Mouse (Mus musculus) kidney, embryonic 16.5 days (tissue): ENCODE data around the gene Gapvd1. TPM values are rescaled to one million over a fixed set of nuclear protein-coding genes. Genes with fewer than 3 reads are reported as not detected.
"Not testable (repeated sequence)": the region's sequence is repeated elsewhere in the genome, so short reads cannot be mapped to it uniquely, and the experiment has no call there.

Experiments
- ATAC-seq: fragments of 200-750 bp; cut with Nextera tagmentation; 2 replicates; pipeline ENCODE4 v1.8.0; 2017; ENCODE audit warnings: moderate TSS enrichment; ENCODE audit not compliant: low FRiP score, low TSS enrichment
- H3K27ac ChIP-seq: fragments of 300-500 bp; sonication (generic); 2 replicates; pipeline ENCODE4 v1.5.1; 2014; ENCODE audit warnings: low read length
- H3K27me3 ChIP-seq: fragments of 300-500 bp; sonication (generic); 2 replicates; pipeline ENCODE4 v1.6.1; 2014; ENCODE audit warnings: low read length, control low read depth, mixed read lengths; ENCODE audit not compliant: insufficient read depth
- H3K36me3 ChIP-seq: fragments of 300-500 bp; sonication (generic); 2 replicates; pipeline ENCODE4 v1.6.1; 2014; ENCODE audit warnings: low read length, control low read depth, mixed read lengths; ENCODE audit not compliant: insufficient read depth
- H3K4me1 ChIP-seq: fragments of 300-500 bp; sonication (generic); 2 replicates; pipeline ENCODE4 v1.6.1; 2014; ENCODE audit warnings: low read length, control low read depth, mixed read lengths; ENCODE audit not compliant: insufficient read depth
- H3K4me2 ChIP-seq: fragments of 300-500 bp; sonication (generic); replicated peaks from 2 replicates; pipeline ENCODE4 v1.6.1; 2014; ENCODE audit warnings: low read depth, low read length
- H3K4me3 ChIP-seq: fragments of 300-500 bp; sonication (generic); 2 replicates; pipeline ENCODE4 v1.5.1; 2014; ENCODE audit warnings: mild to moderate bottlenecking, low read length
- H3K9ac ChIP-seq: fragments of 300-500 bp; sonication (generic); replicated peaks from 2 replicates; pipeline ENCODE4 v1.6.1; 2014; ENCODE audit warnings: low read length
- H3K9me3 ChIP-seq: fragments of 300-500 bp; sonication (generic); 2 replicates; pipeline ENCODE4 v1.6.1; 2016; ENCODE audit warnings: low read length, control low read depth
- WGBS: fragments of 180-500 bp; shearing (Covaris S2); extraction: QIAGEN DNeasy Blood & Tissue Kit; methylation state at CpG from one replicate; pipeline ENCODE4 v1.1.7; 2014; 5-methylcytosine and 5-hydroxymethylcytosine counted together
- polyA plus RNA-seq: library from polyadenylated mRNA; unstranded; fragments of >200 nt; fragmentation: Nextera tagmentation; extraction: Ambion mirVana; gene quantifications from 2 replicates; pipeline ENCODE4 v1.2.1, GENCODE M21; 2015

Gene Gapvd1
- polyA plus RNA-seq, result 76.3 and 89.8 TPM in 2 replicates

DNA sequence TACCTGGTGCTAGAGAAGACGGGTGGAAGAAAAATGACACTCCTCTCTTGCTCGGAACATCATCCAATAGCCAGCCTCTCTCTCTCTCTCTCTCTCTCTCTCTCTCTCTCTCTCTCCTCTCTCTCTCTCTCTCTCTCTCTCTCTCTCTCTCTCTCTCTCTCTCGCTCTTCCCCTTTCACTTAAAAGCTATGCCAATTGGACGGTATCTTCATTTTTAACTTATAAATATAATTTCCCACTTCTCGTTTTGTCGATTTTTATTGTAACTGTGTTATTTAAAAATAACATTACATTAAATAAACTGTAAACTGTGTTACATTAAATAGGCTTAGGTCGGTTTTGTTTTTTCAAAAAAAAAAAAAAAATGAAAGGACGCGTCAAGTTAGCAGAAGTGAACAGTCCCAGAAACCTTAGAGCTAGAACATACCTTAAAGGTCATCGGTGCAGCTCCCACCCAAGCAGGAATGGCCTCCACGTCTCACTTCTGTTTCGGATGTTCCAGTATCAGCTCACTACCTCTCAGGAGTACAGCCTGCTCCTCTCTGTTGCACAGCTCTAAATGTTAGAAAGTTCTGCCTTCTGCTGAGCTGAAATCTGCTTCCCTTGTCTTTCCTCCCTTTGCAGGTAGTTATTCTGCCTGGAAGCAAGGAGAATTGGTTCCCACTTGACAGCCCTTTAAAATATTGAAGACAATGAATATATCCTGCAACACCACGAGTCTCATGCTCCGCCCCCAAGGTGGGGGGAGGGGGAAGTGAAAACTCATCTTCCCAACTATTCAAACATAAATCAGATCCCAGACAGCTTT is at the start of gene Gapvd1:
Gapvd1 (minus strand) TSS at position 682 of the 808 bp plus-strand sequence.
- peak within 1 kb of the TSS; percentile 99 for H3K9ac ChIP-seq
- peaks cover 10% of the 10 kb centered on the region; the same call in 1 of the 2 replicates for H3K4me1 ChIP-seq
- H3K4me3 ChIP-seq, result peak within 1 kb of the TSS; percentile 91
- peak; percentile 49; the same call in 1 of the 2 replicates for ATAC-seq
- H3K27me3 ChIP-seq, result no peaks in the 10 kb centered on the region
- H3K4me2 ChIP-seq, result peak within 1 kb of the TSS; percentile 79
- H3K9me3 ChIP-seq, result no peaks in the 10 kb centered on the region
- H3K27ac ChIP-seq, result peak within 1 kb of the TSS; percentile 93
- 1% methylated on average over 14 of the region's 14 CpGs for WGBS
- no peaks in the 10 kb centered on the region for H3K36me3 ChIP-seq

DNA sequence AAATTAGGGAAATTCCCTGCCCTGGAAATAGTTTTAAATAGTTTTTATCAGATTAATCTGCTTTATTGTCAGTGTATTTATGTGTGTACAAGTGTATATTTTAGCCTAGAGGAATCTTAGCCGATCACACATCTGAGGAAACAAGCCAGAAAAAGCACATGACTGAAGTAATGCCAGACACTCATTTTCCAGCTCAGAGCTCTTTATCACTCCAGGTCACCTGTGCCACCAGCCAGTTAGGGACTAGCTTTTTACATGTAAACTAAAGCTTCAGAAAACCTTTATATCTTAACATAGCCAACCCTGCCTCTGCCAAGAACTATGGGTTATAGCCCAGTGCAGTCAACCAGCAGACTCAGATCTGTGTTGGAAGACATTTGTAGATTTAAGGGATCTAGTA is 49.8 kb upstream of the Gapvd1 start:
- Histone ChIP-seq H3K9ac (no peak overlapping the region), H3K36me3 (peaks cover 11% of the 10 kb centered on the region; the same call in 1 of the 2 replicates), H3K4me2 (no peak overlapping the region), H3K9me3 (no peaks in the 10 kb centered on the region), H3K27me3 (no peaks in the 10 kb centered on the region), H3K27ac (no peak overlapping the region), H3K4me1 (peaks cover 24% of the 10 kb centered on the region), H3K4me3 (no peak overlapping the region)
- WGBS, result 63% methylated on average over 1 of the region's 1 CpGs
- ATAC-seq, result no peak

DNA sequence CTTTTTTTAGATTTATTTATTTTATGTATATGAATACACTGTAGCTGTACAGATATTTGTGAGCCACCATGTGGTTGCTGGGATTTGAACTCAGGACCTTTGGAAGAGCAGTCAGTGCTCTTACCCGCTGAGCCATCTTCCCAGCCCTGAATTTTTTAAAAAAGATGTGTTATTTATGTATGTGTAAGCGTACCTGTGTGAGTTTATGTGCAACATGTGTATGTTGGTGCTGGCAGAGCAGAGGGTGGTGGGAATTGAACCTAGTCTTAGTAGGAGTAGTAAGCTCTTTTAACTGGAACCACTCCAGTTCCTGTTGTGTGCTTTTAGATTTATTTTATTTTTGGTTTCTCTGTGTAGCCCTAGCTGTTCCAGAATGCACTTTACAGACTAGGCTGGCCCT is 49.1 kb upstream of the Gapvd1 start:
- H3K27me3 ChIP-seq, result no peaks in the 10 kb centered on the region
- H3K36me3 ChIP-seq, result peaks cover 11% of the 10 kb centered on the region; the same call in 1 of the 2 replicates
- no peak for ATAC-seq
- H3K4me1 ChIP-seq, result peaks cover 24% of the 10 kb centered on the region
- no peak overlapping the region for H3K4me2 ChIP-seq
- no peak overlapping the region for H3K9ac ChIP-seq
- WGBS, result 94% methylated on average over 2 of the region's 2 CpGs
- H3K9me3 ChIP-seq, result no peaks in the 10 kb centered on the region
- no peak overlapping the region for H3K27ac ChIP-seq
- H3K4me3 ChIP-seq, result no peak overlapping the region

DNA sequence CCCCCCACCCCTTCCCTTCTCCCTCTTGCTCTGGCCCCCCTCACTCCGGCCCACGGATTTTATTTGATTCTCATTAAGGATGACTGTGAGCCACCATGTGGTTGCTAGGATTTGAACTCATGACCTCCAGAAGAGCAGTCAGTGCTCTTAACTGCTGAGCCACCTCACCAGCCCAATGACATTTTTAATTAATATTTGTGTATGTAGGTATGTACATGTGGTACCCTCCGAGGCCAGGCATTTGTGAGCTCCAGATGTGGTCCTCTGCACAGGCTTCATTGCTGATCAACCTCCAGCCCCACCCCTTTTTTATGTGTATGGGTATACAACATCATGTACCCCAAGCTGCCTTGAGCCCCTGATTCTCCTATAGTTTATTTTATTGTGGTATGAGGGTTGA is 48.7 kb upstream of the Gapvd1 start:
- Histone ChIP-seq H3K27me3 (no peaks in the 10 kb centered on the region), H3K9me3 (no peaks in the 10 kb centered on the region), H3K27ac (no peak overlapping the region), H3K4me1 (peaks cover 28% of the 10 kb centered on the region), H3K9ac (no peak overlapping the region), H3K36me3 (peaks cover 11% of the 10 kb centered on the region; the same call in 1 of the 2 replicates), H3K4me2 (peak overlapping the region; percentile 46), H3K4me3 (peak overlapping the region; percentile 26)
- WGBS, result 61% methylated on average over 3 of the region's 3 CpGs
- ATAC-seq, result no peak

DNA sequence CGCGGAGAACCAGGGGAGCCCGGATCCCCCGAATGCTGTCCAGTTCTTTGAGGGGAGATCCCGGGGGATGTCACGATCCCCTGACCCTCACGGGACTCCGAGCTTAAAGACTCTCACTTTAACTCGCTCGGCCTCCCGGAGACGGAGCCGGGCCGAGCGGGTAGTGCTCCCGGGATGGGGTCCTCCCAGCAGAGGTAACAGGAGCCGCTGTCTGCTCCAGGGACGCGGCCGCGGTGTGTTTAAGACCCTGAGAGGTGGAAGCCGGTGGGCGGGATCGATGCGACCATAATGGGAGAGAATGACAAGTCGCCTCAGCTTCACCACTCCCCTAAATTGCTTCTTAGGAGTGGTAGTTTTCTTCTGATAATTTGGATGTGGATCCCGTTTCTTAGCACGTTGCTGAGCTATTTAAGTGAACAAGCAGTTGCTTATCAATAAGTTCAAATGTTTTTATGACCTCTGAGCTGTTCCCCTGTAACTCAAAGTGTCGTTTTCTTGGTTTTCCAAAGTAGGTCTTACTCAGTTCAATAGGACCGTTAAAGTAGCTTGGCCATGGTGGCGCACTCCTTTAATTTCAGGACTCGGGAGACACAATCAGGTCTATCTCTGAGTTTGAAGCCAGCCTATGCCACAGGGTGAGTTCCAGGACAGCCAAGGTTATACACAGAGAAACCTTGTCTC is 47.7 kb upstream of the Gapvd1 start:
- H3K4me3 ChIP-seq, result peak overlapping the region; percentile 72
- WGBS, result under 1% methylated on average over 27 of the region's 32 CpGs
- ATAC-seq, result peak; percentile 57

DNA sequence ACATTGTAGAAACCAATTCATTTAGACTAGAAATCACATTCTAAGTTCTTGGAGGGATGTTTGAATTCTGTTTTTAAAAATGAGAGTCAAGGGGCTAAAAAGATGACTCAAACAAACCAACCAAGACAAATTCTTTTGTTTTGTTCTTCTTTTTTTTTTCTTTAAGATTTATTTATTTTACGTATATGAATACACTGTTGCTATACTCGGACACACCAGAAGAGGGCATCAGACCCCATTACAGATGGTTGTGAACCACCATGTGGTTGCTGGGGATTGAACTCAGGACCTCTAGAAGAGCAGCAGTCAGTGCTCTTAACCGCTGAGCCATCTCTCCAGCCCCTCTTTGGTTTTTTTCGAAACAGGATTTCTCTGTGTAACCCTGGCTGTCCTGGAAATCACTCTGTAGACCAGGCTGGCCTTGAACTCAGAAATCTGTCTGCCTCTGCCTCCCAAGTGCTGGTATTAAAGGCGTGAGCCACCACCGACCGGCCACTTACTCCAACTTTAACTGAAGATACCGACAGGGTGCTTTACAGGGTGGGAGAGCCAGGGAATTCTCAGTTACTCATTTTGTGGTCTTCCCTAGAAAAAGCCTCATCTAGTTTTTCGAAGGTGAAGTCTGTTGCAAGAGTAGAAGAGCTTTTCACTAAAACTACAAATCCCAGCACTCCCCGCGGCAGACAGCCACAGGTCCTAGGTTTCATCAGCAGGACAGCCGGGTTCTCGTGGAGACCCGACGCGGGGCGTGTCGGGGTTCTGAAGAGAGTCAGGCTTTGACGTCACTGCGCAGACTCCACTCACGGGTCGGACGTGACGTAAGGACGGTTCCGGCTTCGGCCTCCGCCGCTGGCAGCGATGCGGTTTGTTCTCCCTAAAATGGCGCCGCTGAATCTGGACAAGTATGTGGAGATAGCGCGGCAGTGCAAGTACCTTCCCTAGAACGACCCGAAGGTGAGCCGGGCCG is 46.8 kb upstream of the Gapvd1 start:
- Histone ChIP-seq H3K4me3 (peak overlapping the region; percentile 72), H3K9ac (peak overlapping the region; percentile 84), H3K9me3 (no peaks in the 10 kb centered on the region), H3K27me3 (no peaks in the 10 kb centered on the region), H3K27ac (peak overlapping the region; percentile 91), H3K4me1 (peaks cover 30% of the 10 kb centered on the region), H3K4me2 (peak overlapping the region; percentile 44), H3K36me3 (0 out of 2 replicates have a peak, but pooled peaks cover 3% of the 10 kb centered on the region)
- 5% methylated on average over 39 of the region's 39 CpGs for WGBS
- peak; percentile 95 for ATAC-seq

More for the DNA sequence above, 47.7 kb upstream of the Gapvd1 start:
- Histone ChIP-seq H3K4me1 (peaks cover 30% of the 10 kb centered on the region), H3K27ac (peak overlapping the region; percentile 91), H3K4me2 (peak overlapping the region; percentile 64), H3K9ac (peak overlapping the region; percentile 84)
- H3K36me3 ChIP-seq, H3K9me3 ChIP-seq, H3K27me3 ChIP-seq: not testable (repeated sequence)

DNA sequence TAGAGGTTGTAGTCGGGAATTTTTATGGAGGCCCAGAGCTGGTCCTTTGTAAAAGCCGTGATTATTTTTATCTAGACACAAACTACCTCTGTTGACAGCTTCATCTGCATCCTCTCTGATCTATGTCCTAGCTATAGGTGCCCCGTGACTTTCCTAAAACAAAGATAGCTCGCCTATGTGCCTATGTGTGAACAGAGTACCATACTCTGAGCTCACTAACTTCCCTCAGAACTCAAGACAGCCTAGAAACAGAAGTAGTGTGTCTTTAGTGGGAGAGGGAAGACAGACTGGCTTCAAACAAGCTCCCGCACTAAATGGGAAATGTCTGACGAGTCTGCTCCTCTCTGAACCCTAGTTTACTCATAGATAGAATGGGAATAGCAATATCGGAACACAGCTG is 45.3 kb upstream of the Gapvd1 start:
- Histone ChIP-seq H3K4me3 (peak overlapping the region; percentile 73; the same call in 1 of the 2 replicates), H3K9me3 (no peaks in the 10 kb centered on the region), H3K27me3 (no peaks in the 10 kb centered on the region), H3K4me2 (peak overlapping the region; percentile 50), H3K27ac (peak overlapping the region; percentile 17; the same call in 1 of the 2 replicates), H3K36me3 (no peaks in the 10 kb centered on the region; the same call in 1 of the 2 replicates), H3K9ac (no peak overlapping the region), H3K4me1 (peaks cover 27% of the 10 kb centered on the region)
- no peak for ATAC-seq
- 80% methylated on average over 7 of the region's 7 CpGs for WGBS

DNA sequence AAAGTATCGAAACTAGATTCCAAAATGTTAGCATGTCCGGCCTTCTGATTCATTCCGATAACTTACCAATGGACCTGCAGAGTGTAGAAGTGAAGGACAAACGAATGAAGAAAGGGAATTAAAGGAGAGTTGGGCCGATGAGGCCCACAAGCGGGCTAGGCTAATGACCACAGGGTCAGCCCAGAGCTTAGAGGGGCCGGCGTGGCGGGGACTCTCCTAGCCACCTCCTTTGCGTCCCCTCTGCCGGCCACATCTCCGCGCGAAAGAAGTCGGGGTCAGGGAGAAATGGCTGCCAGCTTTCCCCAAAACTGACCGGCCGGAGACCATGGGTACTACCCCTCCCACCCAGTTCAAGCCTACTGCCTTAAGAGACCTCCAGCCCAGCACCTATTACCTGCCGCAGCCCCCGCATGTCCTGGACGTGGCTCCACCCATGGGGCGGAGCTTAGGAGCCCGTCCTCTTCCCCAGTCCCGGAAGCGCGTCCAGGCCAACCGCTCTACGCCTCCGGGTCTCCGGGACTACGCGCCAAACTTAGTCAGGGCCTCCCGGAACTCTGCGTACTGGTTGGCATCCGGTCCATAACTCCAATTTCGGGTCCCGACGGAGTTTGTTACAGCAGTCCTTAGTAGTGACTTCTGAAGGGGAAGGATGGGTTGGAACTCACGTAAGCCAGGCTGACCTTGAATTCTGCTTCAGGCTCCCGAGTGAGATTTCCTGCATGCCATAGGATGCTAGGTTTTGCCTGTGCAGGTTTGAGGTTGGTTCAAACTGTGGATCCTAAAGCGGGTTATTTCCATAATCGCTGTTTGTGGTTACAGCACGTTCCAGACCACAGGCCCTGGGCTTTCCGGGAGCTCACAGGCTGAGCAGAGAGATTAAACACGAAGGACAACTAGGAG is 44.6 kb upstream of the Gapvd1 start, which contains the start of gene Rabepk:
Rabepk (minus strand) TSS at position 556 of the 900 bp plus-strand sequence.
- H3K27ac ChIP-seq, result peak within 1 kb of the TSS; percentile 88
- H3K4me2 ChIP-seq, result peak within 1 kb of the TSS; percentile 50
- 4% methylated on average over 44 of the region's 44 CpGs for WGBS
- peak; percentile 86 for ATAC-seq
- no peaks in the 10 kb centered on the region for H3K9me3 ChIP-seq
- peak within 1 kb of the TSS; percentile 73 for H3K4me3 ChIP-seq
- peak within 1 kb of the TSS; percentile 80 for H3K9ac ChIP-seq
- no peaks in the 10 kb centered on the region for H3K27me3 ChIP-seq
- H3K4me1 ChIP-seq, result peaks cover 26% of the 10 kb centered on the region
- peaks cover 6% of the 10 kb centered on the region; the same call in 1 of the 2 replicates for H3K36me3 ChIP-seq
